8 mouse cellular contexts compared by ENCODE assay signal in genomic region chr9:45828291-45828963, GRCm38 (mm10). TPM values are rescaled to one million over a fixed set of nuclear protein-coding genes. Genes with fewer than 3 reads are reported as not detected.
A peak's percentile ranks its signal among the peaks of the same experiment; 100 is the strongest.
DNase-seq lines count a peak whose midpoint lies in the region; ATAC-seq and TF ChIP-seq lines count a peak whose summit lies in the region.

Cep164 (minus strand) TSS chr9:45828691.

- WGBS in forebrain, embryonic 13.5 days: under 1% methylated on average over 31 of the region's 31 CpGs
- WGBS in large intestine, adult 2 months: under 1% methylated on average over 31 of the region's 31 CpGs
- WGBS in liver, postnatal 0 days (ENCODE audit: insufficient replicate concordance): under 1% methylated on average over 31 of the region's 31 CpGs
- WGBS in neural tube, embryonic 14.5 days: under 1% methylated on average over 31 of the region's 31 CpGs

- no peak for TF ChIP-seq EP300 in ES-Bruce4 (IDR thresholded peaks at IDR 0.05; ENCODE audit: insufficient read depth, low read depth, low read length)
- TF ChIP-seq EP300 in liver, postnatal 0 days (IDR thresholded peaks at IDR 0.05; ENCODE audit: low read depth): no peak

- peak within 1 kb of the TSS; percentile 77 for H3K4me3 ChIP-seq in ES-Bruce4 (ENCODE audit: low read depth, low read length)
- peak within 1 kb of the TSS; percentile 77 for H3K4me3 ChIP-seq in forebrain, embryonic 13.5 days
- peak within 1 kb of the TSS; percentile 82 for H3K4me3 ChIP-seq in liver, postnatal 0 days (ENCODE audit: low read depth, low read length)
- H3K4me3 ChIP-seq in neural tube, embryonic 14.5 days (ENCODE audit: low read depth, low read length): peak within 1 kb of the TSS; percentile 75

- H3K27ac ChIP-seq in ES-Bruce4 (ENCODE audit: insufficient read depth, low read length): no peak within 1 kb of the TSS
- H3K27ac ChIP-seq in forebrain, embryonic 13.5 days: peak within 1 kb of the TSS; percentile 58
- H3K27ac ChIP-seq in liver, postnatal 0 days (ENCODE audit: low read depth): peak within 1 kb of the TSS; percentile 57
- H3K27ac ChIP-seq in neural tube, embryonic 14.5 days (ENCODE audit: low read depth, low read length): peak within 1 kb of the TSS; percentile 64

- peak within 1 kb of the TSS; percentile 47 for H3K9ac ChIP-seq in ES-Bruce4 (ENCODE audit: low read depth, poor library complexity, severe bottlenecking)
- peak within 1 kb of the TSS; percentile 81 for H3K9ac ChIP-seq in forebrain, embryonic 13.5 days
- peak within 1 kb of the TSS; percentile 73 for H3K9ac ChIP-seq in liver, postnatal 0 days (replicated peaks)
- H3K9ac ChIP-seq in neural tube, embryonic 14.5 days (replicated peaks; ENCODE audit: low read depth, low read length): peak within 1 kb of the TSS; percentile 63

- intact Hi-C loops in heart, postnatal 10 days (cut with DNase I): no loop called here

- peak; percentile 96 for ATAC-seq in cerebellum, adult (ENCODE audit: insufficient number of reproducible peaks, low FRiP score, low TSS enrichment)
- peak; percentile 97 for ATAC-seq in forebrain, embryonic 13.5 days
- peak; percentile 99 for ATAC-seq in liver, postnatal 0 days
- ATAC-seq in neural tube, embryonic 14.5 days (ENCODE audit: low read depth): peak; percentile 96

- no peak for TF ChIP-seq CTCF in ES-Bruce4 (IDR thresholded peaks at IDR 0.05; ENCODE audit: low read depth, low read length)
- TF ChIP-seq CTCF in liver, postnatal 0 days (IDR thresholded peaks at IDR 0.05; ENCODE audit: low read depth): no peak

- no peaks in the 10 kb centered on the region for H3K4me1 ChIP-seq in ES-Bruce4 (ENCODE audit: control insufficient read depth, insufficient read depth, low read length)
- peaks cover 10% of the 10 kb centered on the region for H3K4me1 ChIP-seq in forebrain, embryonic 13.5 days
- H3K4me1 ChIP-seq in liver, postnatal 0 days (ENCODE audit: insufficient read depth): peaks cover 3% of the 10 kb centered on the region
- peaks cover 6% of the 10 kb centered on the region for H3K4me1 ChIP-seq in neural tube, embryonic 14.5 days (ENCODE audit: control insufficient read depth, insufficient read depth, low read length)

- peak; percentile 92 for DNase-seq in heart, postnatal 10 days
- peak; percentile 93 for DNase-seq in large intestine, adult 2 months (ENCODE audit: low read depth, low spot score)
- DNase-seq in liver, postnatal 0 days: peak; percentile 87
- DNase-seq in testis, postnatal 10 days (ENCODE audit: low spot score): peak; percentile 82

- H3K9me3 ChIP-seq in ES-Bruce4 (replicated peaks; ENCODE audit: control insufficient read depth, insufficient read depth, low read length, poor library complexity, severe bottlenecking): no peaks in the 10 kb centered on the region
- H3K9me3 ChIP-seq in forebrain, embryonic 13.5 days (replicated peaks): no peaks in the 10 kb centered on the region; the same call in 1 of the 2 replicates
- peaks cover 6% of the 10 kb centered on the region for H3K9me3 ChIP-seq in liver, postnatal 0 days (ENCODE audit: low read length)
- H3K9me3 ChIP-seq in neural tube, embryonic 14.5 days (ENCODE audit: control insufficient read depth, low read length): no peaks in the 10 kb centered on the region

- no peak for TF ChIP-seq POLR2A in ES-Bruce4 (IDR thresholded peaks at IDR 0.05; ENCODE audit: insufficient read depth, low read length)

- H3K36me3 ChIP-seq in ES-Bruce4 (ENCODE audit: control insufficient read depth, insufficient read depth, low read length, poor library complexity, severe bottlenecking): no peaks in the 10 kb centered on the region
- no peaks in the 10 kb centered on the region for H3K36me3 ChIP-seq in forebrain, embryonic 13.5 days (ENCODE audit: poor library complexity, severe bottlenecking)
- H3K36me3 ChIP-seq in liver, postnatal 0 days (replicated peaks; ENCODE audit: insufficient read depth, low read length): no peaks in the 10 kb centered on the region
- no peaks in the 10 kb centered on the region for H3K36me3 ChIP-seq in neural tube, embryonic 14.5 days (ENCODE audit: control insufficient read depth, insufficient read depth, low read length)

- H3K27me3 ChIP-seq in ES-Bruce4 (ENCODE audit: control insufficient read depth, insufficient read depth, low read length, poor library complexity, severe bottlenecking): no peaks in the 10 kb centered on the region
- H3K27me3 ChIP-seq in forebrain, embryonic 13.5 days: no peaks in the 10 kb centered on the region
- H3K27me3 ChIP-seq in liver, postnatal 0 days (ENCODE audit: insufficient read depth, low read length): no peaks in the 10 kb centered on the region
- H3K27me3 ChIP-seq in neural tube, embryonic 14.5 days (ENCODE audit: control insufficient read depth, insufficient read depth, low read length): no peaks in the 10 kb centered on the region

- H3K4me2 ChIP-seq in forebrain, embryonic 13.5 days: peak within 1 kb of the TSS; percentile 79
- H3K4me2 ChIP-seq in liver, postnatal 0 days (ENCODE audit: low read depth, low read length): peak within 1 kb of the TSS; percentile 89
- peak within 1 kb of the TSS; percentile 91 for H3K4me2 ChIP-seq in neural tube, embryonic 14.5 days (ENCODE audit: low read depth, low read length)

RNA-seq across cellular contexts. Expression of gene Cep164, which starts in this region (rescaled TPM):
- 32.5 and 33.4 TPM in 2 replicates for polyA plus RNA-seq in ES-Bruce4 (2011; ENCODE audit: insufficient read depth, insufficient read length, low read depth, missing spikeins)
- polyA plus RNA-seq in forebrain, embryonic 13.5 days (2015; fragmentation: Nextera tagmentation; extraction: Ambion mirVana): 16.1 and 19.1 TPM in 2 replicates
- 10 to 100 TPM in 1 of 2 experiments, 1 to 10 TPM in 1; 9.4 to 11.3 TPM for total RNA-seq in heart, postnatal 10 days (2021)
- polyA plus RNA-seq in large intestine, adult 2 months (2012; rRNA removed): 9.2 and 13.1 TPM in 2 replicates
- 6.1 and 6.6 TPM in 2 replicates for polyA plus RNA-seq in liver, postnatal 0 days (2015; fragmentation: Nextera tagmentation; extraction: Ambion mirVana)
- 11.8 and 12.7 TPM in 2 replicates for polyA plus RNA-seq in neural tube, embryonic 14.5 days (2014; fragmentation: Nextera tagmentation; extraction: Ambion mirVana)
